Mouse (Mus musculus): Measurements from ENCODE around the gene Tox3. TPM values are rescaled to one million over a fixed set of nuclear protein-coding genes. Genes with fewer than 3 reads are reported as not detected.

Gene Tox3
- polyA plus RNA-seq, 1 experiment from 2014 or later: 3.4 TPM

- DNase-seq (ENCODE audit: low spot score): no peak
- H3K27me3 ChIP-seq (ENCODE audit: insufficient read depth, poor library complexity, severe bottlenecking): no peaks in the 10 kb centered on the region
Observed at GRCm38 (mm10) chr8:90302252-90302651, 45.9 kb downstream of the Tox3 start.

GRCm38 (mm10) chr8:90301543-90301942, 46.6 kb downstream of the Tox3 start:
- no peak for DNase-seq (ENCODE audit: low spot score)
- Histone ChIP-seq H3K4me3 (no peak overlapping the region), H3K9me3 (no peaks in the 10 kb centered on the region), H3K36me3 (no peaks in the 10 kb centered on the region; the same call in 1 of the 2 replicates), H3K4me1 (no peaks in the 10 kb centered on the region; the same call in 1 of the 2 replicates), H3K27me3 (ENCODE audit: insufficient read depth, poor library complexity, severe bottlenecking) (no peaks in the 10 kb centered on the region), H3K27ac (no peak overlapping the region)
- WGBS: 68% methylated on average over 5 of the region's 5 CpGs

More at GRCm38 (mm10) chr8:90302252-90302651, 45.9 kb downstream of the Tox3 start:
- Histone ChIP-seq H3K4me3 (no peak overlapping the region), H3K27ac (no peak overlapping the region), H3K36me3 (no peaks in the 10 kb centered on the region; the same call in 1 of the 2 replicates), H3K9me3 (no peaks in the 10 kb centered on the region), H3K4me1 (no peaks in the 10 kb centered on the region; the same call in 1 of the 2 replicates)
- 71% methylated on average over 5 of the region's 5 CpGs for WGBS

GRCm38 (mm10) chr8:90300973-90301372, 47.2 kb downstream of the Tox3 start:
- no peak for DNase-seq (ENCODE audit: low spot score)
- 41% methylated on average over 2 of the region's 2 CpGs for WGBS
- Histone ChIP-seq H3K4me3 (no peak overlapping the region), H3K36me3 (no peaks in the 10 kb centered on the region), H3K9me3 (no peaks in the 10 kb centered on the region), H3K27ac (no peak overlapping the region), H3K27me3 (ENCODE audit: insufficient read depth, poor library complexity, severe bottlenecking) (no peaks in the 10 kb centered on the region), H3K4me1 (no peaks in the 10 kb centered on the region; the same call in 1 of the 2 replicates)

- Histone ChIP-seq H3K36me3 (no peaks in the 10 kb centered on the region), H3K4me3 (no peak overlapping the region), H3K27me3 (ENCODE audit: insufficient read depth, poor library complexity, severe bottlenecking) (no peaks in the 10 kb centered on the region), H3K9me3 (no peaks in the 10 kb centered on the region), H3K27ac (no peak overlapping the region), H3K4me1 (no peaks in the 10 kb centered on the region)
- WGBS: 59% methylated on average over 3 of the region's 3 CpGs
- no peak for DNase-seq (ENCODE audit: low spot score)
Observed at GRCm38 (mm10) chr8:90294061-90294460, 54.1 kb downstream of the Tox3 start.

GRCm38 (mm10) chr8:90290811-90291210, 57.3 kb downstream of the Tox3 start:
- Histone ChIP-seq H3K27ac (no peak overlapping the region), H3K27me3 (ENCODE audit: insufficient read depth, poor library complexity, severe bottlenecking) (no peaks in the 10 kb centered on the region), H3K4me3 (no peak overlapping the region), H3K9me3 (no peaks in the 10 kb centered on the region), H3K4me1 (no peaks in the 10 kb centered on the region), H3K36me3 (no peaks in the 10 kb centered on the region)
- WGBS: 91% methylated on average over 6 of the region's 6 CpGs
- no peak for DNase-seq (ENCODE audit: low spot score)

- Histone ChIP-seq H3K27ac (no peak overlapping the region), H3K36me3 (no peaks in the 10 kb centered on the region), H3K9me3 (no peaks in the 10 kb centered on the region), H3K4me1 (no peaks in the 10 kb centered on the region), H3K27me3 (ENCODE audit: insufficient read depth, poor library complexity, severe bottlenecking) (no peaks in the 10 kb centered on the region), H3K4me3 (no peak overlapping the region)
- 84% methylated on average over 9 of the region's 9 CpGs for WGBS
- DNase-seq (ENCODE audit: low spot score): no peak
Observed at GRCm38 (mm10) chr8:90276722-90277121, 71.4 kb downstream of the Tox3 start.

- 86% methylated on average over 7 of the region's 7 CpGs for WGBS
- H3K9me3 ChIP-seq: no peaks in the 10 kb centered on the region
- H3K36me3 ChIP-seq: no peaks in the 10 kb centered on the region
- no peak overlapping the region for H3K4me3 ChIP-seq
- no peak overlapping the region for H3K27ac ChIP-seq
- H3K4me1 ChIP-seq: no peaks in the 10 kb centered on the region
- no peaks in the 10 kb centered on the region for H3K27me3 ChIP-seq (ENCODE audit: insufficient read depth, poor library complexity, severe bottlenecking)
- DNase-seq (ENCODE audit: low spot score): no peak
Observed at GRCm38 (mm10) chr8:90273182-90273581, 75.0 kb downstream of the Tox3 start.

GRCm38 (mm10) chr8:90271920-90272319, 76.2 kb downstream of the Tox3 start:
- Histone ChIP-seq H3K27ac (no peak overlapping the region), H3K4me3 (no peak overlapping the region), H3K9me3 (no peaks in the 10 kb centered on the region), H3K4me1 (no peaks in the 10 kb centered on the region), H3K27me3 (ENCODE audit: insufficient read depth, poor library complexity, severe bottlenecking) (no peaks in the 10 kb centered on the region), H3K36me3 (no peaks in the 10 kb centered on the region)
- DNase-seq (ENCODE audit: low spot score): no peak
- 94% methylated on average over 10 of the region's 10 CpGs for WGBS

- 74% methylated on average over 12 of the region's 12 CpGs for whole genome bisulfite sequencing
- H3K36me3 ChIP-seq: no peaks in the 10 kb centered on the region
- no peaks in the 10 kb centered on the region for H3K9me3 ChIP-seq
- no peak overlapping the region for H3K4me3 ChIP-seq
- no peak for DNase-seq (ENCODE audit: low spot score)
- no peaks in the 10 kb centered on the region for H3K4me1 ChIP-seq
- no peaks in the 10 kb centered on the region for H3K27me3 ChIP-seq (ENCODE audit: insufficient read depth, poor library complexity, severe bottlenecking)
- H3K27ac ChIP-seq: no peak overlapping the region
Observed at GRCm38 (mm10) chr8:90267698-90268256, 80.4 kb downstream of the Tox3 start.

- H3K27me3 ChIP-seq (ENCODE audit: insufficient read depth, poor library complexity, severe bottlenecking): no peaks in the 10 kb centered on the region
- H3K4me1 ChIP-seq: no peaks in the 10 kb centered on the region
- no peaks in the 10 kb centered on the region for H3K36me3 ChIP-seq
- no peak overlapping the region for H3K27ac ChIP-seq
- no peak overlapping the region for H3K4me3 ChIP-seq
- no peaks in the 10 kb centered on the region for H3K9me3 ChIP-seq
- WGBS: 80% methylated on average over 3 of the region's 3 CpGs
- no peak for DNase-seq (ENCODE audit: low spot score)
Observed at GRCm38 (mm10) chr8:90266986-90267385, 81.2 kb downstream of the Tox3 start.

GRCm38 (mm10) chr8:90266239-90266638, 81.9 kb downstream of the Tox3 start:
- WGBS: 76% methylated on average over 8 of the region's 8 CpGs

GRCm38 (mm10) chr8:90254158-90254867, 93.8 kb downstream of the Tox3 start:
- H3K27me3 ChIP-seq (ENCODE audit: insufficient read depth, poor library complexity, severe bottlenecking): no peaks in the 10 kb centered on the region
- DNase-seq (ENCODE audit: low spot score): no peak
- peaks cover 6% of the 10 kb centered on the region for H3K36me3 ChIP-seq
- no peaks in the 10 kb centered on the region for H3K4me1 ChIP-seq
- no peaks in the 10 kb centered on the region for H3K9me3 ChIP-seq
- no peak overlapping the region for H3K4me3 ChIP-seq
- H3K27ac ChIP-seq: no peak overlapping the region
- 80% methylated on average over 11 of the region's 11 CpGs for WGBS

More at GRCm38 (mm10) chr8:90266239-90266638, 81.9 kb downstream of the Tox3 start:
- H3K4me3 ChIP-seq: no peak overlapping the region
- no peaks in the 10 kb centered on the region for H3K36me3 ChIP-seq
- H3K9me3 ChIP-seq: no peaks in the 10 kb centered on the region
- no peaks in the 10 kb centered on the region for H3K27me3 ChIP-seq (ENCODE audit: insufficient read depth, poor library complexity, severe bottlenecking)
- H3K4me1 ChIP-seq: no peaks in the 10 kb centered on the region
- no peak overlapping the region for H3K27ac ChIP-seq
- DNase-seq (ENCODE audit: low spot score): no peak

GRCm38 (mm10) chr8:90246357-90246756, 101.8 kb downstream of the Tox3 start:
- Histone ChIP-seq H3K4me1 (no peaks in the 10 kb centered on the region), H3K27me3 (ENCODE audit: insufficient read depth, poor library complexity, severe bottlenecking) (no peaks in the 10 kb centered on the region), H3K27ac (no peak overlapping the region), H3K4me3 (no peak overlapping the region), H3K9me3 (no peaks in the 10 kb centered on the region), H3K36me3 (peaks cover 10% of the 10 kb centered on the region)
- no peak for DNase-seq (ENCODE audit: low spot score)
- WGBS: 88% methylated on average over 8 of the region's 8 CpGs

Data from heart, embryonic 10.5 days (tissue).